ENCODE assay signal across 8 mouse cellular contexts in the genomic region with DNA sequence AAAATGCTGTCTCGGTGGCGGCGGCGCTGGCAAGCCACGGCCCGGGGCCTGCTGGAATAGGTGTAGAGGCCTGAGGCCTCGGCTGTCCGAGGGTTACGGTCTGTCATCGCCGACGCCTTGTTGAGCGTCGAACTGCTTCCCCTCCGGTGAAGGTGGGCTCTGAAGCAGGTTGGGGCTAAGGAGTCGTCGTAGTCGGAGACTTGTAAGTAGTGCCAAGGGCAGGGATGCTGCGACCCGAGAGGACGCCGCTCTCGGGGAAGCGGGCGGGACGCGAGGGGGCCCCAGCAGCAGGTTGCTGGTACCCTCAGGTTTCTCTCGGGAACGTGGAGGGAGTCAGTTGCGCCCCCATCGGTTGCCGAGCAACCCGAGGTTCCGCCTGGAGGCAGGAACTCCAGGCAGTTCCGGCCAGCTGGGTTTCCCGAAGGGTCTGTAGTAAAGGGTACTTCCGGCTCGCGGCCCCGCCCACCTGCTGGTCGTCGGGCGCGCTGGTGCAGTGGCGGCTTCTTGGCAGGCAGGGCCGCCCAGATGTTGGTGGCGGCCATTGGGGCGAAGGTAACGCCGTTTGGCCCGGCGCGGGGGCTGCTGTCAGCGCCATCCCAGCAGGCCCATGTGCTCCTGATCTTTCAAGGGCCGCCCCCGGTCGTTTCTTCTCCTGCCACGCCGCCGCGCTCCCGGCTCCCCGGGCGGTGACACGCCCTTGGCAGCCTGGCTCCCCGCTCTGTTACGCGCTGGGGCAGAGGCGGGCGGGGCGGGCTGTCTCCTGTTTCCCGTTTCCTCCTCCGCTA. TPM values are rescaled to one million over a fixed set of nuclear protein-coding genes. Genes with fewer than 3 reads are reported as not detected.
A peak's percentile ranks its signal among the peaks of the same experiment; 100 is the strongest.
DNase-seq lines count a peak whose midpoint lies in the region; ATAC-seq and TF ChIP-seq lines count a peak whose summit lies in the region.
"Not testable (repeated sequence)": the region's sequence is repeated elsewhere in the genome, so short reads cannot be mapped to it uniquely, and the experiment has no call there.

Gene Rsph3b (minus strand): TSS at position 699 of the 785 bp plus-strand sequence.

- H3K4me2 ChIP-seq in CH12.LX (ENCODE audit: insufficient read depth, low read depth, poor library complexity, severe bottlenecking) = peak within 1 kb of the TSS; percentile 51
- H3K4me2 ChIP-seq in forebrain, embryonic 14.5 days (ENCODE audit: low read length) = peak within 1 kb of the TSS; percentile 57
- H3K4me2 ChIP-seq in liver, embryonic 16.5 days (ENCODE audit: low read depth, low read length) = peak within 1 kb of the TSS; percentile 84
- peak within 1 kb of the TSS; percentile 66 for H3K4me2 ChIP-seq in neural tube, embryonic 12.5 days (replicated peaks)

- in situ Hi-C loops in CH12.LX (cut with MboI; ENCODE audit: low pct_ligation_motif_present, low pct_unique_long_range_greater_than_20kb, low sequenced_read_pairs) = not testable (repeated sequence)

- H3K27ac ChIP-seq in CH12.LX (ENCODE audit: insufficient read depth, low read depth) = peak within 1 kb of the TSS; percentile 49
- H3K27ac ChIP-seq in forebrain, embryonic 14.5 days (ENCODE audit: low read depth, low read length) = peak within 1 kb of the TSS; percentile 65; the same call in 1 of the 2 replicates
- H3K27ac ChIP-seq in liver, embryonic 16.5 days (ENCODE audit: low read length) = peak within 1 kb of the TSS; percentile 81
- peak within 1 kb of the TSS; percentile 57; the same call in 1 of the 2 replicates for H3K27ac ChIP-seq in neural tube, embryonic 12.5 days

- not testable (repeated sequence) for H3K36me3 ChIP-seq in CH12.LX (replicated peaks in 1 of 2; ENCODE audit: control insufficient read depth in 1 of 2, insufficient read depth in 1 of 2, low read length in 1 of 2); forebrain, embryonic 14.5 days (ENCODE audit: control insufficient read depth, insufficient read depth, low read length); liver, embryonic 16.5 days (ENCODE audit: control insufficient read depth, insufficient read depth); neural tube, embryonic 12.5 days

- dilution Hi-C loops in CH12.LX (cut with MboI; ENCODE audit: extremely low pct_ligation_motif_present, extremely low pct_unique_long_range_greater_than_20kb, low sequenced_read_pairs) = not testable (repeated sequence)

- under 1% methylated on average over 66 of the region's 73 CpGs for WGBS in forebrain, embryonic 14.5 days
- WGBS in large intestine, adult 2 months = 1% methylated on average over 73 of the region's 73 CpGs
- WGBS in liver, embryonic 16.5 days (ENCODE audit: insufficient replicate concordance) = under 1% methylated on average over 66 of the region's 73 CpGs
- WGBS in neural tube, embryonic 12.5 days = under 1% methylated on average over 71 of the region's 73 CpGs

- not testable (repeated sequence) for H3K27me3 ChIP-seq in CH12.LX (replicated peaks); forebrain, embryonic 14.5 days (replicated peaks; ENCODE audit: control insufficient read depth, insufficient read depth, low read length); liver, embryonic 16.5 days (ENCODE audit: control insufficient read depth, insufficient read depth, low read depth, low read length); neural tube, embryonic 12.5 days (replicated peaks)

- TF ChIP-seq POLR2A in CH12.LX (IDR thresholded peaks at IDR 0.05; ENCODE audit: low read depth, low read length) = peak; percentile 53; the same call in 1 of the 2 replicates

- not testable (repeated sequence) for H3K9me3 ChIP-seq in CH12.LX (replicated peaks; ENCODE audit: low read length); forebrain, embryonic 14.5 days (replicated peaks; ENCODE audit: control insufficient read depth, low read length); liver, embryonic 16.5 days (replicated peaks; ENCODE audit: control insufficient read depth, low read length); neural tube, embryonic 12.5 days

- not testable (repeated sequence) for H3K79me2 ChIP-seq in CH12.LX (replicated peaks; ENCODE audit: control insufficient read depth, extremely low read depth, insufficient read depth, poor library complexity, severe bottlenecking)

- peak; percentile 98 for ATAC-seq in forebrain, embryonic 14.5 days
- ATAC-seq in liver, embryonic 16.5 days (ENCODE audit: low read depth) = peak; percentile 92
- peak; percentile 97 for ATAC-seq in neural tube, embryonic 12.5 days (ENCODE audit: low FRiP score, low read depth)

- H3K9ac ChIP-seq in CH12.LX (ENCODE audit: insufficient read depth, low read depth) = peak within 1 kb of the TSS; percentile 73
- H3K9ac ChIP-seq in forebrain, embryonic 14.5 days (ENCODE audit: low read length) = peak within 1 kb of the TSS; percentile 62
- peak within 1 kb of the TSS; percentile 62 for H3K9ac ChIP-seq in liver, embryonic 16.5 days (ENCODE audit: low read depth, low read length)
- H3K9ac ChIP-seq in neural tube, embryonic 12.5 days = peak within 1 kb of the TSS; percentile 56

- not testable (repeated sequence) for TF ChIP-seq CTCF in CH12.LX (conservative IDR thresholded peaks at IDR 0.05 in 1 of 2, IDR thresholded peaks at IDR 0.05 in 1 of 2; ENCODE audit: low read depth in 2 of 2, low read length in 2 of 2)

- TF ChIP-seq EP300 in CH12.LX (IDR thresholded peaks at IDR 0.05; ENCODE audit: low read length) = not testable (repeated sequence)

- H3K4me3 ChIP-seq in CH12.LX (replicated peaks in 1 of 3; ENCODE audit: low read depth in 2 of 3, low read length in 2 of 3, poor library complexity in 1 of 3) = peak within 1 kb of the TSS; percentile 52 to 98 (median 63)
- H3K4me3 ChIP-seq in forebrain, embryonic 14.5 days (ENCODE audit: low read depth, low read length) = peak within 1 kb of the TSS; percentile 46
- H3K4me3 ChIP-seq in liver, embryonic 16.5 days (ENCODE audit: low read depth, low read length) = peak within 1 kb of the TSS; percentile 69
- H3K4me3 ChIP-seq in neural tube, embryonic 12.5 days = peak within 1 kb of the TSS; percentile 53

- peak; percentile 72 for DNase-seq in CH12.LX (ENCODE audit: extremely low read depth)
- DNase-seq in cerebellum, adult 11 months = peak; percentile 48
- peak; percentile 93 for DNase-seq in forebrain, embryonic 14.5 days (ENCODE audit: low spot score)
- peak; percentile 86 to 90 for DNase-seq in heart, postnatal 10 days
- DNase-seq in large intestine, adult 2 months (ENCODE audit: low read depth, low spot score) = peak; percentile 44
- peak; percentile 51 for DNase-seq in telencephalon, adult 2 months (ENCODE audit: low read depth, low spot score)

- TF ChIP-seq RAD21 in CH12.LX (IDR thresholded peaks at IDR 0.05; ENCODE audit: low read depth, low read length) = not testable (repeated sequence)

- intact Hi-C loops in heart, postnatal 10 days (cut with DNase I) = not testable (repeated sequence)

- not testable (repeated sequence) for H3K4me1 ChIP-seq in CH12.LX (ENCODE audit: control insufficient read depth in 1 of 2, insufficient read depth in 2 of 2); forebrain, embryonic 14.5 days (ENCODE audit: control insufficient read depth, insufficient read depth, low read length); liver, embryonic 16.5 days (ENCODE audit: control insufficient read depth, low read depth, low read length); neural tube, embryonic 12.5 days

TF ChIP-seq in CH12.LX, 34 proteins besides CTCF, POLR2A, EP300 and RAD21:
- TF ChIP-seq HCFC1 (IDR thresholded peaks at IDR 0.05; ENCODE audit: low read depth, low read length) = peak; percentile 57
- peak; percentile 64 for TF ChIP-seq SIN3A (IDR thresholded peaks at IDR 0.05; ENCODE audit: low read length)
- TF ChIP-seq MAX (IDR thresholded peaks at IDR 0.05; ENCODE audit: low read length) = 0 out of 2 replicates have a peak, but pooled peaks have one; percentile 20
- 0 out of 2 replicates have a peak, but pooled peaks have one; percentile 18 for TF ChIP-seq MYC (IDR thresholded peaks at IDR 0.05; ENCODE audit: low read depth, low read length)
- peak; percentile 61 for TF ChIP-seq NELFE (IDR thresholded peaks at IDR 0.05; ENCODE audit: low read depth, low read length)
- peak; percentile 26; the same call in 1 of the 2 replicates for TF ChIP-seq NRF1 (IDR thresholded peaks at IDR 0.05; ENCODE audit: low read depth, low read length)
- TF ChIP-seq ELF1 (IDR thresholded peaks at IDR 0.05; ENCODE audit: low read depth, low read length) = peak; percentile 86

RNA-seq across cellular contexts. Expression of gene Rsph3b, which starts in this region (rescaled TPM):
- 8.6 and 12.2 TPM in 2 replicates for total RNA-seq in CH12.LX (2012; rRNA removed)
- total RNA-seq in CH12.LX (2014; rRNA removed) = 8.3 and 8.9 TPM in 2 replicates
- 19.5 and 19.7 TPM in 2 replicates for polyA plus RNA-seq in CH12.LX (2012; ENCODE audit: insufficient read length, low read depth)
- polyA plus RNA-seq in forebrain, embryonic 14.5 days (2014; fragmentation: Nextera tagmentation; extraction: Ambion mirVana) = 57.7 and 60.2 TPM in 2 replicates
- 10 to 100 TPM; 52.5 to 55.5 TPM for total RNA-seq in heart, postnatal 10 days (2021)
- 18.0 and 22.7 TPM in 2 replicates for polyA plus RNA-seq in large intestine, adult 2 months (2012; rRNA removed)
- polyA plus RNA-seq in liver, embryonic 16.5 days (2015; fragmentation: Nextera tagmentation; extraction: Ambion mirVana) = 11.1 and 12.0 TPM in 2 replicates
- polyA plus RNA-seq in neural tube, embryonic 12.5 days (2016; fragmentation: Nextera tagmentation; extraction: Ambion mirVana) = 39.4 and 41.6 TPM in 2 replicates

Comparison
In these comparisons a context has a peak if more than half of its experiments do, and no peak if none do; other contexts are left out.
1. Peak in every context shown above with its lines: DNase-seq, ATAC-seq, H3K4me3 ChIP-seq and H3K27ac ChIP-seq.
2. RNA of gene Rsph3b (total RNA-seq): 52.5 to 55.5 TPM in heart, postnatal 10 days; 8.3 to 12.2 TPM in CH12.LX; every median in the first group is over 4 times any median in the second.